Mouse (Mus musculus): ENCODE results near the gene Lrrtm1. TPM values are rescaled to one million over a fixed set of nuclear protein-coding genes. Genes with fewer than 3 reads are reported as not detected.

Lrrtm1 gene
- total RNA-seq, 1 experiment from 2014 or later = not detected

GRCm38 (mm10) chr6:77291415-77291814, 48.9 kb downstream of the Lrrtm1 start:
- ATAC-seq (ENCODE audit: extremely low read depth, insufficient number of reproducible peaks, low FRiP score, poor library complexity, severe bottlenecking) = no peak

GRCm38 (mm10) chr6:77301305-77301704, 58.8 kb downstream of the Lrrtm1 start:
- no peak for ATAC-seq (ENCODE audit: extremely low read depth, insufficient number of reproducible peaks, low FRiP score, poor library complexity, severe bottlenecking)

GRCm38 (mm10) chr6:77306796-77307195, 64.3 kb downstream of the Lrrtm1 start:
- no peak for ATAC-seq (ENCODE audit: extremely low read depth, insufficient number of reproducible peaks, low FRiP score, poor library complexity, severe bottlenecking)
